Mouse (Mus musculus): ENCODE data around the gene Maneal. TPM values are rescaled to one million over a fixed set of nuclear protein-coding genes. Genes with fewer than 3 reads are reported as not detected.

Maneal gene
- polyA plus RNA-seq (2012; rRNA removed) = 48.7 and 52.5 TPM in 2 replicates

GRCm38 (mm10) chr4:124861283-124862188 lies at the start of gene Maneal:
Gene Maneal, minus strand, starts transcription at chr4:124862171.
- no peak for DNase-seq (ENCODE audit: extremely low spot score in 1 of 2, low spot score in 1 of 2)

- no peak for DNase-seq (ENCODE audit: extremely low spot score in 1 of 2, low spot score in 1 of 2)
Measured at GRCm38 (mm10) chr4:124905971-124906822, 44.2 kb upstream of the Maneal start.

GRCm38 (mm10) chr4:124905417-124905816 lies 43.4 kb upstream of the Maneal start:
- DNase-seq (ENCODE audit: extremely low spot score in 1 of 2, low spot score in 1 of 2) = no peak

DNA sequence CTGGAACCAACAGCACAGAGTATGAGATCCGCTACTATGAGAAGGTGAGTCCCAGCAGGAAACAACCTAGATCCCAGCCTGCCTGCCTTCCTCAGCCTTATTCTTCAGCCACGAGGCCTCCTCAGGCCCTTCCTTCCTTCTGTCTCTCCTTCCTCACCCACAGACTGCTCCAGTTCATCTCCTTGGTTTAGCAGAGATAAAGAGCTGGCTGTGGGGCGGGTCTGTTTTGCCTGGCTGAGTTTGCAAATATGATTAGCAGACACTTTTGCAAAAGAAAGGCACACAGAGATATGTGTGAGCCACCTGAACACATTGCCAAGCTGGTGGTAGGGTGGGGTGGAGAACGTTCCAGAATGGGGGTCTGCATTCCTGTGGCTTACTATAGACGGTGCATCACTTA lies 37.9 kb upstream of the Maneal start:
- DNase-seq (ENCODE audit: extremely low spot score in 1 of 2, low spot score in 1 of 2) = no peak

- no peak for DNase-seq (ENCODE audit: extremely low spot score in 1 of 2, low spot score in 1 of 2)
Measured at GRCm38 (mm10) chr4:124898428-124898827, 36.5 kb upstream of the Maneal start.

DNA sequence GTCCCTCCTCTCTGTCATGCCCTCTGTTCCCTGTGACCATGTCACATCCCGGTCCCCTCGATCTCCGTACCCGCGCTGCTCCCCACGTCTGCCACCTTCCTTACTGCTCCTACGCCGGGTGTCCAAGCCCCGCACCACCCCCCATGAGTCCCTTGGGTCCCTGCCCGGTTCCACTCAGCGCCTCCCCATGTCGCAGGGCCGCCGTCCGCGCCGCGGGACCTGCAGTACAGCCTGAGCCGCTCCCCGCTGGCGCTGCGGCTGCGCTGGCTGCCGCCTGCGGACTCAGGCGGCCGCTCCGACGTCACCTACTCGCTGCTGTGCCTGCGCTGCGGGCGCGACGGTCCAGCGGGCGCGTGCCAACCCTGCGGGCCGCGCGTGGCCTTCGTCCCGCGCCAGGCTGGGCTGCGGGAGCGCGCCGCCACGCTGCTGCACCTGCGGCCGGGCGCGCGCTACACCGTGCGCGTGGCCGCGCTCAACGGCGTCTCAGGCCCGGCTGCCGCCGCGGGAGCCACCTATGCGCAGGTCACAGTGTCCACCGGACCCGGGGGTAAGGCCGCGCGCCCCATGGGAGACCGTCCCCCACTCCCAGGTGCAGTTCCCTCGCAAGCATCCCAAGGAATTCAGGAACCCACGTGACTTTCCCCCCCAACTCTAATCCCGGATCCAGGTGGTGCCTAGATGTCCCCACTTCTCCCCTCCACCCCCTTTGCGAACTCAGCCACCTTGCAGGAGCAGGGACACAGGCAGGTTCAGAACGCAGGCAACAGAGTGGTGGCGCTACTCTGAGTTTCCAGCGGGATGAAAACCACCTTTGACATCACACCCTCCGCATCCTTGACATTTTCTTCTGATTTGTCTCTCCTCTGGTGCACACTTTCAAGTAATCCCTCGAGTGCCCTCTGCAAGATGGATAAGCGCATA lies 32.8 kb upstream of the Maneal start:
- peak; percentile 28 to 68 for DNase-seq (ENCODE audit: extremely low spot score in 1 of 2, low spot score in 1 of 2)

- DNase-seq (ENCODE audit: extremely low spot score in 1 of 2, low spot score in 1 of 2) = no peak
Measured at GRCm38 (mm10) chr4:124893769-124894168, 31.8 kb upstream of the Maneal start.

DNA sequence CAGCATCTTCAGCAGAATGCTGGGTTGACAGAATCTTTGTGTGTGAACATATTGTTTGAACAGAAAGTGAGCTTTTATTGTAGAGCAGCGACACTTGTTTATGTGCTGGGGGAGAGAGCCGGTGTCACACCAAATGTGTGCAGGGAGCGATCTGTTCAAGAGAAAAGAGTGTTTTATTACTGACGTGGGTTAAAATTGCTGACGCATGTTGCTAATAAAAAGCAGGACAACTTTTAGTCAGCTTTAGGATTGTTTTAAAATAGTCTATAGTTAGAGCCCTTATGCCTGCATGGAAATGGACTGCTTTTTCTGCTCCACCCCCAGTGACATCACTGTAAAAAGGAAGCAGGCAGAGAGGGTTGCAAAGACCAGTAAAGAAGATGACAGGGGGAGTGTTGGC lies 28.9 kb upstream of the Maneal start:
- DNase-seq (ENCODE audit: extremely low spot score in 1 of 2, low spot score in 1 of 2) = no peak

- DNase-seq (ENCODE audit: extremely low spot score in 1 of 2, low spot score in 1 of 2) = no peak
Measured at GRCm38 (mm10) chr4:124889935-124890334, 28.0 kb upstream of the Maneal start.

DNA sequence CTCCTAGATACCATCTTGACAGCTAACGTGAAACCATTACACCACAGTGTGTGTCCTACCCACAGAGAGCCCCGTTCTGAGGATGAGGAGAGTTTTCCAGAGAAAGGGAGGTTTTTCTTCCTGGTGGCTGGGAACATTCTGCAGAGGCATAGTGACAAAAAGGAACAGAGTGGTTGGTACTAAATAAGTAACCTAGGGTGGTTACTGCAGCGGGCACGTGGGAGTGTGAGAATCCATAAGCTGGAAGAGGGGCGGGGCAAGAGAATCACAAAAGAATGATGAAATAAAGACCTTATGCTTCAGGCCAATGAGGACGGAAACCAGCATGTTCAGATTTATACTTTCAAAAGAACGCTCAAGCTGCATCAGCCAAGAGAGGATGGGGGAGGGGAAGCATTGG lies 26.7 kb upstream of the Maneal start:
- DNase-seq (ENCODE audit: extremely low spot score in 1 of 2, low spot score in 1 of 2) = peak; percentile 33 to 67

DNA sequence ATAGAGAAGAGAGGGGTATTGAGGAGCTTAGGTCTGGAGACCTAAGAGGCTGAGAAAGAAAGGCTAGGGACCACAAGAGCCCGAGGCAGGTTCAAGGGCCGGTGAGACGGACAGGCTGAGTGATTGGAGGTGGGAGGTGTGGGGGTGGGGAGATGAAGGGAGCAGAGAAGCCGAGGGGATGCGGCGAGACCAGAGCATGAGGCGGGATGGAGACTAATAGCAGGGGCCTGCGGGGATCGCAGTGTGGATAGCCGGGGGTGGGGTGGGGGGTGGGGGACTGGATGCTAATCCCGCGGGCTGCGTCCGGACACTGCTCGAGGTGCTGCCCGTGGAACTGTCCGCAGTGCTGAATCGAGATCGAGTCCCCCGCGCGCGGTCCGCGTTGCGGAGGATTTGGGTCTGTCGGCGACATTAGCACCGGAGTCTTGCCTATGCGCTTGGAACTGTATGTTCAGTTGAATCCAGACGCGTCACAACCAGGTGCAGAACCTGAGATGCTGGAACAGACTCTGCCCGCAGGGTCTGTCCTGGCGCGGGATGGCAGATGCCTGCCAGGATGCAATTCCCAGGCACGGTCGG lies 20.3 kb upstream of the Maneal start:
- no peak for DNase-seq (ENCODE audit: extremely low spot score in 1 of 2, low spot score in 1 of 2)

- peak; percentile 72 to 86 for DNase-seq (ENCODE audit: extremely low spot score in 1 of 2, low spot score in 1 of 2)
Measured at GRCm38 (mm10) chr4:124881341-124881908, 19.5 kb upstream of the Maneal start.

DNA sequence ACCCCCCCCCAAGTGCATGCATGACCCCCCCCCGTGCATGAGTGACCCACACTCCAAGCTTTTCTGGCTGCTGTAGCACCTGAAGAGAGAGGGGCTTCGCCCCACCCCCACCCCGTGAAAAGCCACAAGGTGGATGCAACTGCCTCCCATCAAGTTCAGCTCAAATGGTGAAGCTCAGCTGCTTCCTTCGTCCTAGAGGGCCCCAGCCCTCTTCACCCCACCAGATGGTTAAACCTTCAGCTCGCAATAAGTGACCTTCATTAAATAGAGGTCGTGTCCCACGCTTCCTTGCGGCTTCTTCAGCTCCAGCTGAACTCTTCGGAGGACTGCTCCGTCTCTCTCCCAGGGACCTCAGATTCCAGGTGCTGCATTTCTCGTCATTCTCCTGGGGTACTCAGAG lies 18.6 kb upstream of the Maneal start, which contains the start of gene Epha10:
Gene Epha10 (plus strand): TSS at position 301 of the 400 bp plus-strand sequence.
- no peak for DNase-seq (ENCODE audit: extremely low spot score in 1 of 2, low spot score in 1 of 2)

GRCm38 (mm10) chr4:124872719-124873118 lies 10.7 kb upstream of the Maneal start:
- no peak for DNase-seq (ENCODE audit: extremely low spot score in 1 of 2, low spot score in 1 of 2)

GRCm38 (mm10) chr4:124860446-124860845 lies 1.5 kb downstream of the Maneal start:
- DNase-seq (ENCODE audit: extremely low spot score in 1 of 2, low spot score in 1 of 2) = no peak

DNA sequence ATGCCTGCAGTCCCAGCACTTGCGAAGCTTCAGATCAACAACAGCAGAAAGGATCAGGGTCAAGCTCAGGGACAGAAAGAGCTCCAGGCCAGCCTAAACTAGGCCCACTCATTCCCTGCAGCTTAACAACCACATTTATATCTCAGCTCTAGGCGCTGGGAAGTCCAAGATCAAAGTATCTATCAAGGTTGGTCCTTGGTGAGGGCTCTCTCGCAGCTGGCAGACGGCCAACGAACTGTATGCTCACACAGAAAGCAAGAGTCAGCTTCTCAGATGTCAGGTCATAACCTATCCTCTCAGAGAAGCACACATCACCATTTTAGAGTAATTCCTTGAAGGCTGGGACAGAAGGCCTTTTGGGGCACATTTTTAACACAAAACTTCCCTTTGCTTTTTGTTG lies 3.6 kb downstream of the Maneal start:
- no peak for DNase-seq (ENCODE audit: extremely low spot score in 1 of 2, low spot score in 1 of 2)

DNA sequence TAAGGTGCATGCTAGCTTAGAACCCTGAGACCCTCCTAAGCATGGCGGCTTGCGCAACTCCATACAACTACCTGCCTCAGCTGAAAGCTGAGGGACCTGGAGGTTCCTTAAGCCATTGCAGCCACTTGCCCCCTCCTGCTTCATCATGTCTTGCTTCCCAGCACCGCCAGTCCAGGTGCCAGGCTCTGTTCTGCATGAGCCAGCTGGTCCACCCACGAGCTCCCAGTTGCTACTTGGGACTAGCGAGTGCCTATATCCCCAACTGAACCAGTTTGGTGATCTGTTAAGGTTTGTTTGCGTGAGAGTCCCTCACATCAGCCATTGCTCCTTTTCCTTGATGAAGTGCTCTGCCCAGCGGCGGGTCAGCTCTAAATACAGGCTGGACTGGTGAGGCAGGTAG lies 5.7 kb downstream of the Maneal start:
- DNase-seq (ENCODE audit: extremely low spot score in 1 of 2, low spot score in 1 of 2) = no peak

GRCm38 (mm10) chr4:124850933-124851658 lies 10.9 kb downstream of the Maneal start, which contains the start of gene 1110065P20Rik:
Gene 1110065P20Rik, minus strand, starts transcription at chr4:124851196.
- peak; percentile 35 to 74 for DNase-seq (ENCODE audit: extremely low spot score in 1 of 2, low spot score in 1 of 2)
